Mouse (Mus musculus): ENCODE data around the gene Rnf26. TPM values are rescaled to one million over a fixed set of nuclear protein-coding genes. Genes with fewer than 3 reads are reported as not detected.

Rnf26 gene
- 9.9 and 25.8 TPM in 2 replicates for polyA plus RNA-seq (2021; fragmentation: Nextera tagmentation)
- long read RNA-seq, experiment 1, transcript Rnf26-201 (1 exons, 2,724 nt), result major isoform, 33 of 34 reads
- long read RNA-seq, experiment 1, partial matches to known transcripts, result 0 of 34 reads
- long read RNA-seq, experiment 1, other reads (novel, unspliced or antisense), result 1 of 34 reads
- long read RNA-seq, experiment 2, transcript Rnf26-201 (1 exons, 2,724 nt), result major isoform, 11 of 12 reads
- long read RNA-seq, experiment 2, partial matches to known transcripts, result 1 of 12 reads
- long read RNA-seq, experiment 2, other reads (novel, unspliced or antisense), result 0 of 12 reads

DNA sequence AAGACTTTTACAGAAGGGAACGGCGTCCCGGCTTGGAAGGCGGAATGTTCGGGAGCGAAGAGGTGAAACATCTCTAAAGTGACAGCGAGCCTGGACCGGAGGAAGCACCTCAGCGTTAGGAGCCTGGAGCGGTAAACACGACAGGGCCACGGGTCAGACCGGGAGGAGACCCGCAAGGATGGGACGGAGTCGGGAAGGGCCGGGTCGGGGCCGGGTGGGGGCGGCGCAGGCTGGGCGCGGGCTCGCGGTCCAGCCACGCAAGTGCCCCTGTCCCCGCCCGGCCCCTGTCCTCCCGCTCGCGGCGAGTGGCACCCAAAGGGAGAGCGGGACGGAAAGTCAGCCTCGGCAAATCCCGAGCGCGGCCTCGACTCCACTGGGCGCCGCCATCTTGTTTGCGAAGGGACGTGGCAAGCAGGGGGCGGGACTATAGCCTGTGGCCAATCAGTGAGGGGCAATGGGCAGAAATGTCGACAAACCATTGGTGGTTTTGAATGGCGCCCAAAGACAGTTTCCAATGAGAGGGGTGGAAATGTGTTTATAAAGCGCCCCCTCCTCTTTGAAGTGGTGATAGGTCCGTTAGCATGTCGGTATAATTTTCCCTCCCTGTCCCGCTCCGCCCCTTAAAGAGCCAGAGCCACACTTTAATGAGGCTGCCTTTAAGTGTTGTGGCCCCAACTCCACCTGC is at the start of gene Rnf26, which contains the start of gene Gm49380:
TSS of gene Rnf26 (minus strand) at position 413 of the 685 bp plus-strand sequence.
TSS of gene Gm49380 (minus strand) at position 396 of the 685 bp plus-strand sequence.

DNA sequence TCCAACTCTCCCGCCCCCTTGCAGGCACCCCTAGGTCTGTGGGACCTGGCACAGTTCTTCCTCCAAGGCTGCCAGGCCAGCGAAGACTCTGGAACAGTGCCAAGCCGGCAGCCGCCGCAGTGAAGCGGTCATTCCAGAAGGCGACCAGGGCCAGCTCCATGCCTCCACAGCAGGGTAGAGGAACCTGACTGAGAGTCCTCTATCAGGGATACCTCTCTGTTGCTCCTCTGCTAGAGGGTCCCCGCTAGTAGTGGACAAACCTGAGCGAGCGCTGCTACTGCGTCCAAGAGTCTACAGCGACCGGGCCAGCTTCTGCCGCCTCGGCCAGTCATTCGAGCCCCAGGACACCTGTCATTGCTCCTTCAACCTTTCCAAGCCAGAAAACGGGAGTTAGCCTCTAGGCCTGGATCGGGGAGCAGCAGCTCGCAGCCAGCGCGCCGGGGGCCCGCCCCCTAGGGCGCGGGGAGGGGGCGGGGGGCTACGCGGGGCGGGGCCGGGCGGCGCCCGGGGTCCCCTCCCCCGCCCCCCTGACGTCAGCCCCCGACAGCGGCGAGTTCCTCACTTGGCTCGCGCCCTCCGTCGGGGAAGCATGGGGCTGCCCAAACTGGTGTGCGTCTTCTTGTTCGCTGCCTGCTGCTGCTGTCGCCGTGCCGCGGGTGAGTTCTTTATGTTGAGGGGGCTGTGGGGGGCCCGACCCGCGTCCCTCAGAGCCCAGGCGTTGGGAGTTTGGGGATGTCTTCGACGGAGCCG is 21.0 kb upstream of the Rnf26 start, which contains the start of gene Mcam:
TSS of gene Mcam (plus strand) at position 369 of the 750 bp plus-strand sequence.

DNA sequence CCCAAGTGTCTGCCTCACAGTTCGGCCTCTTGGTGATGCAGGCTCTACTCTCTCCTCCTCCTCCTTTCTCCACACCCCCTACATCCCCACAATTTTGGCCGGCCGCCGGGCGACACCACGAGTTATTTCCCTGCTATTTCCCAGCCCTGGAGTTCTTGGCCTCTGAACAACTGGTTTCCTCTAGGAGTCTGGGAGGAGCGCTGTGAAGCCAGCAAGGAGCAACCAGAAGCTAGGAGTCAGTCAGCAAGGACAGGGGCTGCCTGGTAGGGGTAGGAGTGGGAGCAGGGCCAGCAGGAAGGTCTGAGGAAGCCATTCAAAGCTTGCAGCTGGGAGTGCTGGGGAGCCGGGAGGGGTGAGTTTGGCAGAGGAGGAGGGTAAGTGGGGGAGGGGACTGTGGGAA is 6.2 kb downstream of the Rnf26 start, which contains the start of gene C1qtnf5:
TSS of gene C1qtnf5 (plus strand) at position 136 of the 400 bp plus-strand sequence.

DNA sequence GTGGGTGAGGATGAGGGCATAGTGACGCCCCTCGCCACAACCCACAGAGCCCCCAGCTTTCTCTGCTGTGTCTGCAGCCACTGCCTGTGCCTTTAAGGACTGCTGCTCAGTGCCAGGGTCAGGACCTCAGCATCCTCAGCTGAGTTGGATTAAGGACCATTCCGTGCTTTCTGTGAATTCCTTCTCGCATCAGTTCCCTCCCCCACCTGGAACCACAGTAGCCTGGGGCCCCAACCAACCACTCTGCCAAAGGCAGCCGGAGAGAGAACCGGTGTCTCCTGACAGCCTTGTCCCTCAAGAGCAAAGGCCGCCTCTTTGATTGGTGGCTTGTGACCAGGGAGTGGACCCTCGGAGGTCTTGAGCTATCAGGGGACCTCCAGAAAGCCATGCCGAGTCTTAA is 11.8 kb downstream of the Rnf26 start, which contains the start of gene Mfrp:
TSS of gene Mfrp (plus strand) at position 240 of the 400 bp plus-strand sequence.

DNA sequence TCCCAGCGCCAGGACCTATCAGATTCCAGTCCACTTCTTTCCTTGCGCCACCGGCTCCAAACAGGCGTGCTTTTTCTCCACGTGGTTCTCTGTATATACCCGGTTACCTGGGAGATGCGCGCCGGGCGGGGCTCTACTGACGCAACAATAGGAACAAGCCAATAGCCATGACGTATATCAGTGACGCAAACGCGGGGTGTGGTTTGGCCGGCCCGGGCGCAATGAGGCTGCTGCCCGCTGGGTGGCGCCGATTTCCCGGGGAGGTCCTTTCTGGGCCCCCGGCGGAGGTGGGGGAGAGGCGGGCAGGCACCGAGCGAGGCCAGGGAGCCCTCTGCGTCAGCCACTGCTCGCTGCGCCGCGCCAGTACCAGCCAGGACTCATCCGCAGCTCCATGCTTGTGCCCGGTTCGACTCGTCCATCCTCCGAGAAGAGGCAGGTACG is 46.5 kb downstream of the Rnf26 start, which contains the start of gene Usp2:
TSS of gene Usp2 (plus strand) at position 237 of the 441 bp plus-strand sequence.

Other genes with a start within 250 kb of the Rnf26 start
- 304 and 337 TPM in 2 replicates for gene Thy1, start 70.1 kb downstream of the Rnf26 start, polyA plus RNA-seq (2021; fragmentation: Nextera tagmentation)
- gene Usp2, start 46.5 kb downstream of the Rnf26 start, polyA plus RNA-seq (2021; fragmentation: Nextera tagmentation), result 119 and 125 TPM in 2 replicates
- 0.04 and 0.09 TPM in 2 replicates for gene Mfrp, start 11.8 kb downstream of the Rnf26 start, polyA plus RNA-seq (2021; fragmentation: Nextera tagmentation)
- gene C1qtnf5, start 6.3 kb downstream of the Rnf26 start, polyA plus RNA-seq (2021; fragmentation: Nextera tagmentation), result 25.1 and 31.8 TPM in 2 replicates
- 0.18 and 0.23 TPM in 2 replicates for gene Gm49380, start within 50 bp of the Rnf26 start, polyA plus RNA-seq (2021; fragmentation: Nextera tagmentation)
- 3.0 and 4.2 TPM in 2 replicates for gene Mcam, start 21.0 kb upstream of the Rnf26 start, polyA plus RNA-seq (2021; fragmentation: Nextera tagmentation)
- 8.2 and 8.3 TPM in 2 replicates for gene Cbl, start 120.5 kb upstream of the Rnf26 start, polyA plus RNA-seq (2021; fragmentation: Nextera tagmentation)
- 5.5 and 6.3 TPM in 2 replicates for gene Ccdc153, start 127.2 kb upstream of the Rnf26 start, polyA plus RNA-seq (2021; fragmentation: Nextera tagmentation)
- 0.29 and 0.55 TPM in 2 replicates for gene Pdzd3, start 138.0 kb upstream of the Rnf26 start, polyA plus RNA-seq (2021; fragmentation: Nextera tagmentation)
- 3.7 and 6.2 TPM in 2 replicates for gene Nlrx1, start 155.1 kb upstream of the Rnf26 start, polyA plus RNA-seq (2021; fragmentation: Nextera tagmentation)
- gene Abcg4, start 175.1 kb upstream of the Rnf26 start, polyA plus RNA-seq (2021; fragmentation: Nextera tagmentation), result 16.5 and 27.8 TPM in 2 replicates
- 3.3 and 4.6 TPM in 2 replicates for gene Hinfp, start 192.2 kb upstream of the Rnf26 start, polyA plus RNA-seq (2021; fragmentation: Nextera tagmentation)
- 18.2 and 67.4 TPM in 2 replicates for gene C2cd2l, start 206.8 kb upstream of the Rnf26 start, polyA plus RNA-seq (2021; fragmentation: Nextera tagmentation)
- gene Dpagt1, start 212.5 kb upstream of the Rnf26 start, polyA plus RNA-seq (2021; fragmentation: Nextera tagmentation), result 8.7 and 14.8 TPM in 2 replicates
- gene H2afx, start 221.2 kb upstream of the Rnf26 start, polyA plus RNA-seq (2021; fragmentation: Nextera tagmentation), result 41.4 and 74.1 TPM in 2 replicates
- 26.9 and 35.2 TPM in 2 replicates for gene Hmbs, start 230.7 kb upstream of the Rnf26 start, polyA plus RNA-seq (2021; fragmentation: Nextera tagmentation)
- 40.5 and 45.1 TPM in 2 replicates for gene Vps11, start 248.2 kb upstream of the Rnf26 start, polyA plus RNA-seq (2021; fragmentation: Nextera tagmentation)